Mouse (Mus musculus) cerebellum, postnatal 36 days (tissue): ENCODE data around the gene Plxnd1.

ENCODE experiments used
- DNase-seq, 2 experiments: peaks; one replicate each; pipeline ENCODE4 v3.0.0; 2021 to 2022; ENCODE audit warnings: mixed read lengths in 2 of 2

The Plxnd1 gene

DNA sequence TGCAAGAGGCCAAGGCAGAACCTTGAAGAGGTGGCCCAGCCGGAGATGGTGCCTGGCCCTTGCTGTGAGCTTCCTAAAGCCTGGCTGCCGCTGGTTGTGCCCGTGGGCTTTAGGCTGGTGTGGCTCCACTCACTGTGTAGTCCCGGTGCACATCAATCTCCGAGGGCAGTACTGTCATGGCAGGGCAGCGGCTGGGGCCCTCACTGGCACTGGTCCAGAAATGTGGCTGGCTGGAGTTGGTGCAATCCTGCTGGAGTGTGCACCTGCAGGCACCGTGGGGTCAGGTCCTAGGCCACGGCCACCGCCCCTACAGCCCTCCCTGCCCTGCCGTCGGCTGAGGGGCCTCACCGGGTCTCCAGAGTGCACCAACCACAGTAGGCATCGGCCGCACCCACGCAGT lies 17.0 kb downstream of the Plxnd1 start:
- no peak for DNase-seq

DNA sequence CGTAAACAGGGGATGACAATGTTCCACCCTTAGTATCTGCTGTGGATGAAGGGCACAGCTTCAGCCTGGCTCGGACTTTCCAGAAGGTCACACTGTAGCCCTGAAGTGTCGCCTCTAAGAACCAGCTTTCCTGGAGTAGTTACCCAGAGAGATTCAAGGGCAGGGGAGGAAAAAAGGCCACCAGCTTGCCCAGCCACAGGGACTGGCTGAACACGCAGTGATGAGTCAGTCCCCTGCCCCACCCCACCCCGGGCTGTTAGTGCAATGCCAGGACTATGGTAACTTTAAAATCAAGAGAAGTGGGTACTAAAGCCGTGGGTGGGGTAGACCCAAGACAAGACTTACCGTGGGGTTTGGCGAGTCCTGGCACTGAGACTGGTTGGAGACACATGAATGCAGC lies 19.2 kb downstream of the Plxnd1 start:
- no peak for DNase-seq

DNA sequence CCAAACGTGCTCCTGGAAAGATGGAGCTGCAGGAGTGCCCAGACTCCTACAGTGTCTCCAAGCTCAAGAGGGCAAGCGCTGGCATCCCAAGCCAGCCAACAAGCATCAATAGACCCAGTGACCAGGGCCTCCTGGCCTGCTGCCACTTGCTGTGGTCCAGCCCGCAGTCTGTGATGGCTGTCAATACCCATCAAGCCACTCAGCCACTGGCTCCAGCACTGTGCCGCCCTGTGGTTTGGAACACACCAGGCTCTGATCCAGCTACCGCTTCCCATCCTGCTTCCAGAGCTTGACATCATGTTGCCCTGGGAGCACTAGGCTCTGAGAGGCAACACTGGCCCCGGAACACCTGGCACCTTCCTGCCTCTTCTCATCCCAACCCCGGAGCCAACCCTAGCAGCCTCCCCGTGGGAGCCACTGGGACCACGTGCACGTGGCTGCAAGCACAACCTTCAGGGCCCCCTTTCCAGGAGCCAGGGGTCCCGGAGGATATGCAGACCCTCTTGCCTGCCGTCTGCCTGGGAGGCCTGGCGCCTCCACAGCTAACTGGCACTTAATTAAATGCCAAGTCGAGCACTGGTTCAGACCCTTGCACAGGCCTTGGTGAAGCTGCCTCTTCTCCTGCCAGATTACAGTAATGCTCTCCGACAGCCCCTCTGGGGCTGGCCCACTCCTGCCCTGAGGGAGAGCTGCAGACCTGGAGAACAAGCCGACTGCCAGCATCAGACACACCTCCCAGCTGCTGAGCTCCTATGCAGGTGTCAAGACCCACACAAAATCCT lies 20.7 kb downstream of the Plxnd1 start:
- no peak for DNase-seq

DNA sequence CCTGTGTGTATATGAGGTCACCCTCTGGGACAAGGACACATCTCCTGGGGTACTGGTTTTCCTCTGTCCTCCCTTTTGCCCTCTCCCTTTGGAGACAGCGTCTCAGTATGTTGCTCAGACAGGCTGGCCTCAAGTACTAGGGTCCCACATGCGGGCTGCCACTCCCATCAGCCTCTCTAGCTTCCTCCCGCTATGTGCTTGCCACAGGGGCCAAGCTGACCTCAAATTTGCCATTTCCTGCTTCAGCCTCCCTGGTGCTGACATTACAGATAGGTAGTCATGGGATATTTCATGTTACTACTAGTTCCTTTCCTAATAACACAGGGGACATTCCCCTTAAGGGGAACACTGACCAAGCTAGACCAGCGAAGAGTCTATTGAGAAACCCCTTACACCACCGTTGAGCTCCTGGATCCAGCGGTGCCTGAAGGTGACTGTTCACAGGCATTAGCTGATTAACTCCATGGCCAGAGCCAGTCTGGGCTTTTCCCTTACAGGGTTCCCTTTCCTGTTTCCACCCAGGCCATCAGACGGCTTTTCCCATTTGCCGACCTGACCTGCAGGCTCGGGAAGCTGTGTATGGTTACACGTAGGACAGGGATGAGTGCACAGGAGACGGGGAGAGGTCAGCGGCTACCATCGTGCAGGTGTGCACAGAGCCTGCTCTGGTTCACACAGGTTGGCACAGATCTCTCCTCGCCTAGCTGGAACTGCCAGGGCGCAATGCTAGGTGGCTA lies 21.5 kb downstream of the Plxnd1 start:
- DNase-seq = no peak

DNA sequence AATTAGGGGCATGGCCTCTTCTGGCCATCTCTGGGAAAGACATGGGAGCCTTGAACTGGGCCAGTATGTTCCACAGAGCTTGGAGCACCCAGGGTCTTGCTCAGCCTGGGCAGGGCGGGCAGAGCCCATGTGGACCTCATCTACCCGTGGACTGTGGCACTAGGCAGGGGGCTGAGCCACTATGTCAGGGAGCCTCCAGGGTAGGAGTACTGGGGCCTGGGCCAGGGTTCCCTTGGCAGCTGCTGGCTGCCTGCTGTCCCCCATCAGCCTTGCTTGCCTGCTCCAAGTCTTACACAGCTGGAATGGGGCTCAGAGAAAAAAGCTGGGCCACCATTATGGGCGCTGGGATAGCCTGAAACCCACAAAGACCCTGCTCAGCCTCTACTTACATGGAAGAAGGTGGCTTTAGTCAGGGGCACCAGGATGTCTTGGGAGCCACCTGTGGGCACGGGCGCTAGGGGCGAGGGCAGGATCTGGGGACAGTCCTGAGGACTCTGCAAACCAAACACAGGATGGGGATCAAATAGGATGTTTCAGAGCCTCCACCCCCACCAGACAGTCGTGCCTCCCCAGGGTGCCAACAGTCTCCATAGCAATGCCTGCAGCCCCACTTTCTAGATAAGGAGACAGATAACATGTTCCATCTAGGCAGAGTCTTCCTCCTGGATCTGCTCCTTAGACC lies 22.6 kb downstream of the Plxnd1 start:
- no peak for DNase-seq

DNA sequence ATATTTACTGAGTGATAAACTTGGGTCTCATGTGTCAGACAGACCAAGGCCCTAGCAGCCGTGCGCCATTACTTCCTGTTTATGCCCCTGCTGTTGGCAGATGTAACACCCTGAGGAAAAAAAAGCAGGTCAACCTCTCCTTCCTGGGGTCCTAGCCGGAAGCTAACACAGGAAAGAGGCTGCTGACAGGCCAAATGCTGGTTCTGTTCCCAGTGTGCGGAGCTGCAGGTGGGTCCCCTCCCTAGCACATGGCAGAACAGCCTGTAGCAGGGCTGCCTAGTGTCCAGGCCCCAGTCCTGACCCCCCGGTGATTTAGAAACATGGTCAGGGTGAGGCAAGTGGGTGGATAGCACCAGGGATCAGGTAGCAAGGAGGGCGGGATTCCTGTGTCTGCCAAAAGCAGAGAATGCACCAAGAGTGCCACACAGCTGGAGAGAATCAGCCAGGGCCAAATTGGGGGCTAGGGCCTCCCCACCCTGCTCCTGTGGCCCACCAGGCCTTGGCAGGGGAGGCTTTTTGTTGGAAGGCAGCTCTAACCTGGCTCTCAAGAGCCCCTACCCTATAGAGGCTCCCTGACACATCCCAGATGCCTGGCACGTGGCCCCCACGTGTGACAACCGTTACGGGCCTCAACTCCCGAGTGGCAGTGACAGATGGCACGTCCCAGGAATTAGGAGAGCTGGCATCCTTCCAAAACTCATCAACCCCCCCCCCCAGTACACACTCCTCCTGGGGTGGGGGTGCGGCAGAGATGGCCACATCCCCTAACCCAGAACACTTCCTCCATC lies 23.3 kb downstream of the Plxnd1 start:
- no peak for DNase-seq

DNA sequence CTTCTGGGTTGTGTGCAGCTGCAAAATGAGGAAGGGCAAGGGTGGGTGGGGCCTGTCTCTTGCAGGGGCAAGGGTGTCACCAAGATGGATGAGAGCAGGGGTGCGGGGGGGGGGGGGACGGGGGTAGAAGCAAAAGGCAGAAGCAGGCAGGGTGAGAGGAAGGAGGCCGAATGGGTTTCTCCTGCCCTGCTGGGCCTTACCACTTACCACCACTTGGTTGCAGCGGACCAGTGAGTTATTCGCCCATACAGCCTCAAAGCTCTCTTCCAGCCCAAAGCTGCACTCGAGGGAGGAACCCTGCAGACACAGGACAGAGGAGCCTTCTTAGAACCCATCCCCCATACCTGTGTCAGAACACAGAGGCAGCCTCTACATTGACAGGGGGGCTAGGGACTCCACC lies 24.9 kb downstream of the Plxnd1 start:
- no peak for DNase-seq

DNA sequence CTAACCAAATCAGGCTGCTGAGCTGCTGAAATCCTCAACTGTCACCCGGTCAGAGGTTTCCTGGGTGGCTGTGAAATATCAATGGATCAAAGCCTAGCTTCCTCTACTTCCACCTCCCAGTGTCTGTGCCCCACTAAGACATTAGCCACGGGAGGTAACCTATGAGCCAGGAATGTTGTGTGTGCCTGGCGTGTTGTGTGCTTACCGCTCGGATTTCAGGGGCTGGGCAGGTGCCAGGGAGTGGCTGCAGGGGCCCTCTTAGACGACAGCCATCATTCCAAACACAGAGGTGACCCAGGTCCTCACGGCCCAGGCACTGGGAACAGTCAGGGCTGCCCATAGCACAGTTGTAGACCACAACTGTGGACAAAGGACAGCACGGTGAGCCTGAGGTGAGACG lies 25.7 kb downstream of the Plxnd1 start:
- peak in 1 of 2 experiments; percentile 31 for DNase-seq

DNA sequence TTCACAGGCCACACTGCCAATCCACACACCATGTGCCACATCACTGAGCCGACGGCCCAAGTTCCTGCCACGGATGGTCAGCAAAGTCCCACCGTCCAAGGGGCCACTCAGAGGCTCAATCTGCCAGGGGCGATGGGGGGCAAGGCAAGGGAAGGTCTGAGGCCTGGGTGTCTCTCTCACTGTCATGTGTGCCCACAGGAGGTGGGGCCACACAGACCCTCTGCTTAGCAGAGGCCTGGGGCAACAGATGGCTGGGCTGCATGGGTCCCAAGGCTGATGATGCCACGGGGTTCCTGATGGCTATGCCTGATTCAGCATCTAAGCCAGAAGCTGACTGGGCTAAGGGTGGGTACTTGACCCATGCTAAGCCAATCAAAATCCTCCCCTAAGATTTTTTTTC lies 26.1 kb downstream of the Plxnd1 start:
- peak in 1 of 2 experiments; percentile 34 for DNase-seq

DNA sequence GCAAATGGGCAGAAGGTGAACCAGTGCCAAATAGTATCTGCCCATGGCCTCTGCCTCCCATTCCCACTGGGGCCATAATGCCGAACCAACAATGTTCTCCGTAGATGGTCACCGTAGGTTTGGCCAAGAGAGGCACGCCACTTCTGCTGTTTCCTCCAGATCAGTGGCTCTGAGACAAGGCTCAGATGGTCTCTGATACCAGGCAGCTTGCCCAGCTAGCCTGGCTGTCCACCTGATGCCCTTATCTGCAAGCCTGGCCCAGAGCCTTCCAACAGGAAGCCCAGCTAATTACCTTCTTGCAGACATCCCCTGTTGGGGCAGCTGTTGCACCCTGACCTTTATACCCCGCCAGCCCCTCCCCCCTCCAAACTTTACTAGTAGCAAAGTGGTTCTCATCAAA lies 26.7 kb downstream of the Plxnd1 start:
- peak; percentile 77 to 78 for DNase-seq

DNA sequence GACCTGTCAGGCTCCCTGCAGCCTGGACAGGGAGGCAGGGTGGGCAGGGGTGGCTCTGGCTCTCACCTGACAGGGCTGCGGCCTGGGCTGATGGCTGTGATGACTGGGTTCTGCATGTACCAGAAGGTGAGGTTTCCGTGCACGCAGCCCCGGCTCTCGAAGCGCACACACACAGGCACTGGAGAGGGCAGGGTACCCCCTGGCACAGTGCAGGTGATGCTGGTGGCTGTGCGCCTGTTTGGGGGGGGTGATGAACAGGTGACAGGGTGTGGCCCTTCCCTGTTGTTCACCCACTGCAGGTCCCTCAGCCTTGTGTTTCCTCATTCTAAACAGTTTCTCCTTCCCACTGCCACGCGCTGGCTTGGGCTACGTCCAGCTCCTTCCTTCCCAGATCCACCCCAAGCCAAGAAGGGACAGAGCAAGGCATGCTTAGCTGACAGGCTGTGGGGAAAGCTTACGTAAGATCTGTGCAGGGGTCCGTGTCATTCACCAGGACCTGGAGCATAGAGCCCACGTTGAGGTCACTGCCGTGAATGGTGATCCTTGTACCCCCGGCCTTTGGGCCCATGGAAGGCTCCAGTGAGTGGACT lies 27.4 kb downstream of the Plxnd1 start:
- peak; percentile 53 to 58 for DNase-seq

DNA sequence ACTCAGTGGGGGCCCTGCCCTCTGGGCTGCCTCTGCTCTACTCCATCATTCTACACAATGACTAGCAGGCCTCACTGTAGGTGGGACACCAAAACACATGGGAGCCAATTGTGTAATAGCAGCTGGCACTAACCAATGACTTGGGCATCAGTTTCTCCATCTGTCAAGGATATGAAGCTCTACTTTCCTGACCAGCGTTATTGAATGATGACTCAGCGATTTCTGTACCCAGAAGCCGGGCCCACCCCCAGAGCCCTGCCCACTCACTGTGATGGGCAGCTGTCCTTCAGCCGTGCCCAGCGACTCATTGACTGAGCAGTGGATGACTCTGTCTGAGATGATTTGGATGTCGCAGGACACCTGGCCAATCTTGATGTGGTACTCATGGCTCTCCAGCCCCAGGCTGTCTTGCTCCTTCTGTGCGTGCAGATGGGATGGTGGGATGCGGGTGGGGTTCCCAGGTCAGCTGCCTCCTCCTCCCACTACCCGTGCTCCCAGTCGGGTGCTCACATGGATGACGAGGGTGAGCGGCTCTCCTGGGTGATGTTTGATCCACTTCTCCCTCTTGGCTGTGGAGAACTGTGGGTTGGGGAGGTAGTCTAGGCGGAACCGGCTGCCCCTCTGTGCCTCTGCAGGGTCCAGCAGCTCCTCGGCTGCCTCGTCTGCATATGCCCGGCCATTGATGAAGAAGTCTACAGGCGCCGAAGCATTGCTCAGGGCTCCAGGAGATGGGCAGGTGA lies 28.4 kb downstream of the Plxnd1 start:
- DNase-seq = no peak

DNA sequence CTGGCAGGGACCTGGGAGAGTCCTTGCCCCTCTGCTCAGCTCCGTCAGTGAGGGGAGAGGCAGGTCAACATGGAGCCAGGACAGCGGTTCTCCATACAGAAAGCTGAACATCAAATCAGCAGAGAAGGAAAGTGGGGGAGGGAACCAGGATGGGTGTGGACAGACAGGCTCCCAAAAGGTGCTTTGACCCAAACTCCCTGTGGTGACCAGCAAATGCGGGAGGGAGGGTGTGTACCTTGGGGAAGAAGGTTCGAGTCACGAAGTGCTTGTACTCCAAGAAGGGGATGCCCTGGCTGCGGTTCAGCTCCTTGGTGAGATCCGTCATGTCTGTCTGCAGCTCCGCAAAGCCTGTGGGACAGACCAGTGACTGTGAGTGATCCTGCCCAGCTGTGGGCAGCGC lies 31.1 kb downstream of the Plxnd1 start:
- no peak for DNase-seq

DNA sequence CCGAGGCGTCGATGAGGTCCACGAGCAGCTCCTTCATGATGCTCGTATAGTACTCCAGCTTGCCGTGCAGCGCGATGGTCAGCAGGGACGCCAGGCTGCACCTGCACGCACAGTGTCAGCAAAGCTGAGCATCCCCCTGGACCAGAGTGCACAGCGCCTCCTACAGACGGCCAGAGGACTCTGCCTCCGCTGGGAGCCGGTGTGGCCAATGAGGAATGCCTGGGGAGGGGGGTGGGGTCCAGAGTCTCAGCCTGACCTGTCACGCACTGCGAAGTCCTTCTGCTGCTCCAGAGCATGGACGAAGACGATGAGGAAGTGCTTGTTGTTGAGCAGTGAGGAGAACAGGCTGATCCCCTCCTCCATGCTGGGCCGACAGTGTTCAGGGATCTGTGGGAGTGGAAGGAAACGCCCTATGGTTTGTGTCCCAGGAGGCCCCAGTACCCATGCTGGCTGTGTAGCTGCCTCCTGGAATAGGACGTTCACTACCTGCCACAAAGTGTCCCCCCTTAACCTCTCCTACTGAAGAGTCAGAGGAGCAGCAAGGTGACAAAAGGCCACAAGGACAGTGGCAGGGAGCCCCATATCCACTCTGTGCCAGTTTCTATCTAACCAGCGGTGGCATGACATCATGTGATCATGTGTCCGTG lies 32.2 kb downstream of the Plxnd1 start:
- DNase-seq = no peak

DNA sequence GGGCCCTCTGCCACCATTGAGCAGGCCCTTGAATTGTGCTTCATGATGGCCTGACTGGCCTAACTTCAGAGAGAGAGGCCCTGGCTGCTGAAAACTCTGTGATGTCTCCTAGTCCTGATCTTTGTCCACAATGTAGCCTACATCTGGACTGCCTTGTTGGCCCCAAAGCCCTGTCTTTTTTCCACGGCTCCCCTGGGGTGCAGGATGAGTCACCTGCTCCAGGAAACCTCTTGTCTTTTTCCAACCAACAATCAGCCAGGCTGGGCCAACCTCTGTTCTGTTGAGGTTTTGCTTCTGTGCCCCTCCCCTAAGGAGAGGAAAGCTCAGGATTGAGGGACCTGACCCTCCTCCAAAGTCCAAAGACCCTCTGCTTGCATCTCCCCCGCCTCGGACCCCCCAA lies 33.1 kb downstream of the Plxnd1 start:
- no peak for DNase-seq

DNA sequence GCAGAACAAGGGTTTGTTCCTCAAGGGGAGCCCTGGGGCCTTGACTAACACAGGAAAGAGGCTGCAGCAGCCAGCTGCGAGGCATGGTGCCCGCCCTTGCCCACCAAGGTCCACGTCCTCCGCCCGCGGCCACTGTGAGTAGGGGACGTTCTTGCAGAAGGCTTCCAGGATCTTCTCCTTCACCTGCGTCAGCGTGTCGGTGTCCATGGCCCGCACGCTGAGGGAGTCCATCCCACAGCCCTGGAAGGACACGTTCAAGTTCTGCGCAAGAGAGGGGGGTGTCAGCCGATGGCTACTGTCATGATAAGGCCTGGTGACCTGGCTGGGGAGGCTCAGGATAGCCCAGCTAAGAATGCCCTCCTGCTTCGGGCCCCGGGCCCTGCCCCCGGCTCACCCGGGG lies 34.5 kb downstream of the Plxnd1 start:
- DNase-seq = no peak

DNA sequence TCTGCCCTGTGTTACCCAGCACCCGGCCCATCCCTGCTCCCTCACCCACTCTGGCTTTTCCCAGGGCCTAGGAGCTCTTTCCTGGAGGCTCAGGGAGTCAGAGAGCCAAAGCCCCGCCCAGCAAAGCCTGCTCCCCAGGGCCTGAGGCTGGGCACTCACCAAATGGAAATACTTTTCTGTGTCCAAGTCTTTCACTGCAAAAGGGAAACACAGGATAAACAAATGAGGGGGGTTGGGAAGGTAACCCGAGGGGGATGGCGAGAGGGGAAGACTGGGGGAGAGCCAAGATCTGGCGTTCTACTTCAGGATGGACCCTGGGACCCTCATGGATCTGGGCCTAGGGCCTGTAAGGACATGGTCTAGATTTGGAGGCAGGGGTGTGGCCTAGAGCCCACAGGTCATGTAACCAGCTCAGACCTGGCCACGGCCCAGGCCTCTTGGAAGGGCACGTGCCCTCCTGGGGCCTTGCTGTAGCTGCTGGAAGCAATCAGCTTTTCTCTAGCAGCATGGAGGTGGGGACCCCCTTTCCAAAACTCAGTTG lies 35.6 kb downstream of the Plxnd1 start:
- peak; percentile 62 to 68 for DNase-seq

DNA sequence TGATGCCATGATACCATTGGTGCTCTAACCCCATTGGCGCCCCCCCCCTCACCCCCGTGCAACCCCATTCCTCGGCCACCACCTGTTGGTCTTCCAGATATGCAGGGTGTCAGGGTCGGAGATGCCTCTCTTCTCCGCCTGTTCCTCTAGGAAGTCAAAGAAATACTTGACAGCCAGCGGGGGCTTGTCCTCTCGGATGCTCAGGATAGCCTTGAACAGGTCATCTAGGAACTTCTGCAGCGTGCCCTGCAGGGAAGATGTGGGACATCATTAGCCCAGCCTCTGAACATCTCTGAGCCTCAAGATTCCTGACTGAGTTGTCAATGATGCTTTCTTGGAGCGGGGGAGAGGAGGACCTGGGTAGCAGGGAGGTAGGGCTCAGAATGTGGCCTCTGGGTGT lies 36.4 kb downstream of the Plxnd1 start:
- no peak for DNase-seq

DNA sequence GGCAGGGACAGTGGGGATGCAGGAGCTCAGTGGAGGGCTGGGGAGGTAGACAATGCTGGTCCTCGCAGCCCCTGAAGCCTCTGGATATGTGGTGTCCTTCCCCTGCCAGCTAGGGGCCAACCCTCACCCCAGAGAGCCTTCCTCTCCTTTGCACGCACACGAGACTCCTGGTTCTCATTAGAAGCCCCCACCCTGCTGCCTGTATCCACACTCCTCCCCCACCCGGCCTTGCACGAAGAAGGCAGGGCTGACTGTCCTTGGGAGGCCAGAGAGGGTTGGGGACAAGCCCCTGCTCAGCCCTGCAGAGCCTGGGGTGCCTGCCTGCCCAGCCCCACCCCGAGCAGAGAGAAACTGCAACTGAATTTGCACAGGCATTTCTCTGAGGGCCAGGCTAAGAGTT lies 37.1 kb downstream of the Plxnd1 start:
- DNase-seq = no peak

DNA sequence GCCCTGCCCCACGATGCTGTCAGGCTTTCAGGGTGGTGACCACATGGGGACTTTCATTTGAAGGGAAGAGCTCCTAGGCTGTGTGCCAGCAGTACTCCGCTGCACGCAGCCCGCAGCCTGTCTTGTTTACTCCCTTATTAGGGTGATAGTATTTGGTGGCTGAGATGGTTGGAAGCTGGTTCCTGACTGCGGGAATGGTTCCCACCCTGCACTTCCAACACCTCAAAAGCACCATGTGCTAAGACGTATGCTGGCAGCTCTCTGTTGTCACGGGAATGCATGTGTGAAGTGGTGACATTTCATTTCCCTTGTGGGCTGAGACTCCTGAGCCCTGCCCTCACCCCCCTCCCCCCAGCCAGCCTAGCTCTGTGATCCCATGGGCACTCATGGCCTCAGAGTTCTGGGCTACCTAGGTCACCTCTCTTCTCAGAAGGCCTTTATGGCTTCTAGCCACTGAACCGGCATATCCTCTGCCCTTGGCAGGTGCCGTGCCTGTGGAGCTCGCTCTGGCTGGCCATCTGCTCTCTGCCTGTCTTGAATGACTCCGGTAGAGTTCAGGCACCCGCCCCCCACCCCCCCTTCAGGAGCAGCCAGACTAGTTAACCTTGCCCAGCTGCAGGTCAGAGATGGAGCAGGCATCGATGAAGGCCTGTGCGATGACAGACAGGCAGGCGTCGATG lies 37.7 kb downstream of the Plxnd1 start:
- peak; percentile 79 to 85 for DNase-seq
